In genomic region chr7:126582759-126583158, GRCm38 (mm10) we compare ENCODE assay signal across 9 mouse cellular contexts. TPM values are rescaled to one million over a fixed set of nuclear protein-coding genes. Genes with fewer than 3 reads are reported as not detected.
DNase-seq lines count a peak whose midpoint lies in the region; ATAC-seq and TF ChIP-seq lines count a peak whose summit lies in the region.
"Had no signal": no experiment of that assay in that cellular context is flagged by ENCODE, and none has a peak within 500 bp of the region (broad histone marks: within the 10 kb centered on the region; RNA-seq: fewer than 3 reads in every experiment).

No protein-coding gene starts in this region.

- H3K9me3 ChIP-seq in E14TG2a.4 (ENCODE audit: low read length) = no peaks in the 10 kb centered on the region
- no peaks in the 10 kb centered on the region for H3K9me3 ChIP-seq in heart, embryonic 16.5 days (replicated peaks; ENCODE audit: control insufficient read depth, low read length)
- no peaks in the 10 kb centered on the region for H3K9me3 ChIP-seq in limb, embryonic 13.5 days
- H3K9me3 ChIP-seq in midbrain, embryonic 15.5 days = no peaks in the 10 kb centered on the region

- H3K9ac ChIP-seq in heart, embryonic 16.5 days (ENCODE audit: low read length) = peak overlapping the region; percentile 77
- H3K9ac ChIP-seq in limb, embryonic 13.5 days = peak overlapping the region; percentile 66
- peak overlapping the region; percentile 21 for H3K9ac ChIP-seq in midbrain, embryonic 15.5 days

- 0 out of 2 replicates have a peak, but pooled peaks have one; percentile 14 for ATAC-seq in frontal cortex, adult (ENCODE audit: low TSS enrichment)
- ATAC-seq in heart, embryonic 16.5 days (replicated peaks; ENCODE audit: extremely low read depth, insufficient read depth, low FRiP score) = peak; percentile 39
- peak; percentile 60 for ATAC-seq in limb, embryonic 13.5 days (ENCODE audit: low FRiP score, low read depth)
- ATAC-seq in midbrain, embryonic 15.5 days (replicated peaks) = peak; percentile 74
- ATAC-seq in megakaryocyte progenitor cell, adult 5-6 weeks (replicated peaks; ENCODE audit: poor library complexity) = no peak

- H3K27me3 ChIP-seq in E14TG2a.4 (ENCODE audit: insufficient read depth, low read length) = peaks cover 22% of the 10 kb centered on the region
- peaks cover 3% of the 10 kb centered on the region; the same call in 1 of the 2 replicates for H3K27me3 ChIP-seq in heart, embryonic 16.5 days (ENCODE audit: control insufficient read depth, insufficient read depth, low read length)
- peaks cover 12% of the 10 kb centered on the region; the same call in 1 of the 2 replicates for H3K27me3 ChIP-seq in limb, embryonic 13.5 days
- H3K27me3 ChIP-seq in midbrain, embryonic 15.5 days (replicated peaks) = peaks cover 13% of the 10 kb centered on the region; the same call in 1 of the 2 replicates

- WGBS in heart, embryonic 16.5 days = 2% methylated on average over 20 of the region's 20 CpGs
- WGBS in limb, embryonic 13.5 days = 2% methylated on average over 20 of the region's 20 CpGs
- 2% methylated on average over 20 of the region's 20 CpGs for WGBS in midbrain, embryonic 15.5 days

- DNase-seq in frontal cortex, postnatal 25 days (ENCODE audit: low spot score in 2 of 2) = no peak
- peak; percentile 69 for DNase-seq in cerebellum, adult 9-11 months

- H3K4me1 ChIP-seq in E14TG2a.4 (replicated peaks; ENCODE audit: low read depth, low read length) = peaks cover 54% of the 10 kb centered on the region
- 0 out of 2 replicates have a peak, but pooled peaks cover 3% of the 10 kb centered on the region for H3K4me1 ChIP-seq in heart, embryonic 16.5 days (ENCODE audit: control insufficient read depth, insufficient read depth, low read length)
- H3K4me1 ChIP-seq in limb, embryonic 13.5 days = peaks cover 7% of the 10 kb centered on the region
- H3K4me1 ChIP-seq in midbrain, embryonic 15.5 days = peaks cover 16% of the 10 kb centered on the region

- no peak for TF ChIP-seq CTCF in E14TG2a.4 (conservative IDR thresholded peaks at IDR 0.05; ENCODE audit: low read length)

- H3K4me2 ChIP-seq in heart, embryonic 16.5 days (ENCODE audit: low read depth, low read length) = peak overlapping the region; percentile 93
- H3K4me2 ChIP-seq in limb, embryonic 13.5 days (replicated peaks) = peak overlapping the region; percentile 81
- H3K4me2 ChIP-seq in midbrain, embryonic 15.5 days = peak overlapping the region; percentile 63

- no peak overlapping the region for H3K27ac ChIP-seq in heart, embryonic 16.5 days (ENCODE audit: low read length)
- no peak overlapping the region for H3K27ac ChIP-seq in limb, embryonic 13.5 days
- H3K27ac ChIP-seq in midbrain, embryonic 15.5 days = peak overlapping the region; percentile 92; the same call in 1 of the 2 replicates

- H3K4me3 ChIP-seq in E14TG2a.4 (replicated peaks; ENCODE audit: low read length) = peak overlapping the region; percentile 78
- peak overlapping the region; percentile 54 for H3K4me3 ChIP-seq in heart, embryonic 16.5 days (ENCODE audit: low read length)
- H3K4me3 ChIP-seq in limb, embryonic 13.5 days = peak overlapping the region; percentile 60
- peak overlapping the region; percentile 74 for H3K4me3 ChIP-seq in midbrain, embryonic 15.5 days

- peaks cover 39% of the 10 kb centered on the region for H3K36me3 ChIP-seq in E14TG2a.4 (ENCODE audit: insufficient read depth, low read length)
- 0 out of 2 replicates have a peak, but pooled peaks cover 3% of the 10 kb centered on the region for H3K36me3 ChIP-seq in heart, embryonic 16.5 days (ENCODE audit: control insufficient read depth, insufficient read depth)
- peaks cover 10% of the 10 kb centered on the region for H3K36me3 ChIP-seq in limb, embryonic 13.5 days
- no peaks in the 10 kb centered on the region for H3K36me3 ChIP-seq in midbrain, embryonic 15.5 days (replicated peaks)

RNA-seq across cellular contexts. Expression of gene Apobr, which starts 2.0 kb away (rescaled TPM):
- 0.71 and 0.75 TPM in 2 replicates for polyA plus RNA-seq in heart, embryonic 16.5 days (2015; fragmentation: Nextera tagmentation; extraction: Ambion mirVana)
- 0.71 and 0.72 TPM in 2 replicates for polyA plus RNA-seq in limb, embryonic 13.5 days (2015; fragmentation: Nextera tagmentation; extraction: Ambion mirVana)
- 0.32 and 0.38 TPM in 2 replicates for polyA plus RNA-seq in midbrain, embryonic 15.5 days (2015; fragmentation: Nextera tagmentation; extraction: Ambion mirVana)
- total RNA-seq in megakaryocyte progenitor cell, adult 5-6 weeks (2015) = 1.1 and 1.9 TPM in 2 replicates
- total RNA-seq in megakaryocyte progenitor cell, adult 5-6 weeks (2017) = 4.2 and 4.9 TPM in 2 replicates

RNA-seq across cellular contexts. Expression of gene Cln3, which starts 2.9 kb away (rescaled TPM):
- 20.2 TPM in 2 replicates for polyA plus RNA-seq in heart, embryonic 16.5 days (2015; fragmentation: Nextera tagmentation; extraction: Ambion mirVana)
- polyA plus RNA-seq in limb, embryonic 13.5 days (2015; fragmentation: Nextera tagmentation; extraction: Ambion mirVana) = 38.6 and 38.7 TPM in 2 replicates
- polyA plus RNA-seq in midbrain, embryonic 15.5 days (2015; fragmentation: Nextera tagmentation; extraction: Ambion mirVana) = 34.1 and 35.6 TPM in 2 replicates
- total RNA-seq in megakaryocyte progenitor cell, adult 5-6 weeks (2015) = 33.0 and 36.3 TPM in 2 replicates
- 9.2 and 19.9 TPM in 2 replicates for total RNA-seq in megakaryocyte progenitor cell, adult 5-6 weeks (2017)

RNA-seq across cellular contexts. Expression of gene Il27, which starts 12.0 kb away (rescaled TPM):
- not detected in 2 replicates for polyA plus RNA-seq in heart, embryonic 16.5 days (2015; fragmentation: Nextera tagmentation; extraction: Ambion mirVana)
- not detected in 2 replicates for polyA plus RNA-seq in limb, embryonic 13.5 days (2015; fragmentation: Nextera tagmentation; extraction: Ambion mirVana)
- polyA plus RNA-seq in midbrain, embryonic 15.5 days (2015; fragmentation: Nextera tagmentation; extraction: Ambion mirVana) = not detected in 2 replicates
- 0.81 TPM in 1 of 2 replicates, not detected in the other for total RNA-seq in megakaryocyte progenitor cell, adult 5-6 weeks (2015)
- total RNA-seq in megakaryocyte progenitor cell, adult 5-6 weeks (2017) = 0.29 and 1.1 TPM in 2 replicates
- total RNA-seq: heart, postnatal 10 days had no signal

RNA-seq across cellular contexts. Expression of gene Eif3c, which starts 16.5 kb away (rescaled TPM):
- polyA plus RNA-seq in heart, embryonic 16.5 days (2015; fragmentation: Nextera tagmentation; extraction: Ambion mirVana) = 115 and 120 TPM in 2 replicates
- 207 and 208 TPM in 2 replicates for polyA plus RNA-seq in limb, embryonic 13.5 days (2015; fragmentation: Nextera tagmentation; extraction: Ambion mirVana)
- 173 and 186 TPM in 2 replicates for polyA plus RNA-seq in midbrain, embryonic 15.5 days (2015; fragmentation: Nextera tagmentation; extraction: Ambion mirVana)
- 198 and 210 TPM in 2 replicates for total RNA-seq in megakaryocyte progenitor cell, adult 5-6 weeks (2015)
- total RNA-seq in megakaryocyte progenitor cell, adult 5-6 weeks (2017) = 226 and 261 TPM in 2 replicates

RNA-seq across cellular contexts. Expression of gene Nupr1, which starts 47.9 kb away (rescaled TPM):
- 12.8 and 12.9 TPM in 2 replicates for polyA plus RNA-seq in heart, embryonic 16.5 days (2015; fragmentation: Nextera tagmentation; extraction: Ambion mirVana)
- polyA plus RNA-seq in limb, embryonic 13.5 days (2015; fragmentation: Nextera tagmentation; extraction: Ambion mirVana) = 3.5 and 4.7 TPM in 2 replicates
- 11.5 and 13.0 TPM in 2 replicates for polyA plus RNA-seq in midbrain, embryonic 15.5 days (2015; fragmentation: Nextera tagmentation; extraction: Ambion mirVana)
- total RNA-seq in megakaryocyte progenitor cell, adult 5-6 weeks (2015) = 0.17 and 1.6 TPM in 2 replicates
- total RNA-seq in megakaryocyte progenitor cell, adult 5-6 weeks (2017) = 0.92 and 1.3 TPM in 2 replicates

Comparison
In these comparisons a context has a peak if more than half of its experiments do, and no peak if none do; other contexts are left out.
1. H3K9ac ChIP-seq: peak in every context shown above with its lines; median percentile 77 in heart, embryonic 16.5 days; 66 in limb, embryonic 13.5 days; 21 in midbrain, embryonic 15.5 days.